Mouse (Mus musculus) forebrain, embryonic 11.5 days (tissue): ENCODE data around the gene Pus1. TPM values are rescaled to one million over a fixed set of nuclear protein-coding genes. Genes with fewer than 3 reads are reported as not detected.

ENCODE experiments used
- ATAC-seq: fragments of 200-750 bp; cut with Nextera tagmentation; replicated peaks from 2 replicates; pipeline ENCODE4 v1.8.0; 2017; ENCODE audit warnings: moderate TSS enrichment; ENCODE audit not compliant: low FRiP score
- DNase-seq: peaks from one replicate; pipeline ENCODE4 v3.0.0-alpha.2; 2017; ENCODE audit warnings: low spot score
- H3K27ac ChIP-seq: fragments of 300-500 bp; sonication (generic); 2 replicates; pipeline ENCODE4 v1.5.1; 2014; ENCODE audit warnings: low read depth, low read length
- H3K27me3 ChIP-seq: fragments of 300-500 bp; sonication (generic); 2 replicates; pipeline ENCODE4 v1.6.1; 2014; ENCODE audit warnings: mild to moderate bottlenecking, low read length, mixed read lengths; ENCODE audit not compliant: control insufficient read depth, insufficient read depth
- H3K36me3 ChIP-seq: fragments of 300-500 bp; sonication (generic); 2 replicates; pipeline ENCODE4 v1.6.1; 2014; ENCODE audit warnings: mild to moderate bottlenecking, low read length, moderate library complexity, mixed read lengths; ENCODE audit not compliant: control insufficient read depth, insufficient read depth
- H3K4me1 ChIP-seq: fragments of 300-500 bp; sonication (generic); replicated peaks from 2 replicates; pipeline ENCODE4 v1.6.1; 2014; ENCODE audit warnings: low read length, mixed read lengths; ENCODE audit not compliant: control insufficient read depth, insufficient read depth
- H3K4me2 ChIP-seq: fragments of 300-500 bp; sonication (generic); 2 replicates; pipeline ENCODE4 v1.6.1; 2014; ENCODE audit warnings: low read depth, mild to moderate bottlenecking, low read length, moderate library complexity, mixed read lengths; ENCODE audit not compliant: severe bottlenecking
- H3K4me3 ChIP-seq: fragments of 300-500 bp; sonication (generic); 2 replicates; pipeline ENCODE4 v1.5.1; 2014; ENCODE audit warnings: low read depth, low read length
- H3K9ac ChIP-seq: fragments of 300-500 bp; sonication (generic); 2 replicates; pipeline ENCODE4 v1.6.1; 2014; ENCODE audit warnings: low read length
- H3K9me3 ChIP-seq: fragments of 300-500 bp; sonication (generic); 2 replicates; pipeline ENCODE4 v1.6.1; 2016; ENCODE audit warnings: low read length, mixed read lengths; ENCODE audit not compliant: control insufficient read depth
- WGBS: fragments of 180-500 bp; shearing (Covaris S2); extraction: QIAGEN DNeasy Blood & Tissue Kit; methylation state at CpG from one replicate; pipeline ENCODE4 v1.1.7; 2014; 5-methylcytosine and 5-hydroxymethylcytosine counted together
- polyA plus RNA-seq: library from polyadenylated mRNA; unstranded; fragments of >200 nt; fragmentation: Nextera tagmentation; extraction: Ambion mirVana; gene quantifications from 2 replicates; pipeline ENCODE4 v1.2.1, GENCODE M21; 2014

Gene Pus1
- polyA plus RNA-seq, 1 experiment from 2014 or later = 23.2 TPM

- Histone ChIP-seq H3K36me3 (peaks cover 10% of the 10 kb centered on the region; the same call in 1 of the 2 replicates), H3K4me1 (no peaks in the 10 kb centered on the region), H3K4me3 (no peak overlapping the region), H3K9ac (no peak overlapping the region), H3K4me2 (no peak overlapping the region), H3K27me3 (no peaks in the 10 kb centered on the region), H3K27ac (no peak overlapping the region), H3K9me3 (no peaks in the 10 kb centered on the region)
- ATAC-seq (no peak), DNase-seq (no peak)
- WGBS = 92% methylated on average over 7 of the region's 7 CpGs
Observed at GRCm38 (mm10) chr5:110739496-110740275, 40.8 kb downstream of the Pus1 start.

GRCm38 (mm10) chr5:110735606-110736005 is 44.9 kb downstream of the Pus1 start:
- Histone ChIP-seq H3K9ac (no peak overlapping the region), H3K4me3 (no peak overlapping the region), H3K36me3 (peaks cover 10% of the 10 kb centered on the region; the same call in 1 of the 2 replicates), H3K27ac (no peak overlapping the region), H3K4me2 (no peak overlapping the region), H3K27me3 (no peaks in the 10 kb centered on the region), H3K9me3 (no peaks in the 10 kb centered on the region), H3K4me1 (no peaks in the 10 kb centered on the region)
- WGBS = 88% methylated on average over 1 of the region's 1 CpGs
- DNase-seq (no peak), ATAC-seq (no peak)

- H3K4me3 ChIP-seq = no peak overlapping the region
- no peak overlapping the region for H3K9ac ChIP-seq
- H3K9me3 ChIP-seq = no peaks in the 10 kb centered on the region
- no peaks in the 10 kb centered on the region for H3K27me3 ChIP-seq
- H3K36me3 ChIP-seq = peaks cover 4% of the 10 kb centered on the region; the same call in 1 of the 2 replicates
- 94% methylated on average over 4 of the region's 4 CpGs for WGBS
- H3K27ac ChIP-seq = no peak overlapping the region
- no peak overlapping the region for H3K4me2 ChIP-seq
- ATAC-seq (no peak), DNase-seq (no peak)
- H3K4me1 ChIP-seq = no peaks in the 10 kb centered on the region
Observed at GRCm38 (mm10) chr5:110733231-110733823, 47.1 kb downstream of the Pus1 start.

- ATAC-seq = no peak
- H3K4me2 ChIP-seq = no peak overlapping the region
- H3K27me3 ChIP-seq = no peaks in the 10 kb centered on the region
- no peak overlapping the region for H3K4me3 ChIP-seq
- H3K9ac ChIP-seq = no peak overlapping the region
- H3K9me3 ChIP-seq = no peaks in the 10 kb centered on the region
- H3K36me3 ChIP-seq = peaks cover 4% of the 10 kb centered on the region; the same call in 1 of the 2 replicates
- H3K4me1 ChIP-seq = no peaks in the 10 kb centered on the region
- no peak for DNase-seq
- 92% methylated on average over 2 of the region's 2 CpGs for WGBS
- no peak overlapping the region for H3K27ac ChIP-seq
Observed at GRCm38 (mm10) chr5:110731227-110731626, 49.2 kb downstream of the Pus1 start.

GRCm38 (mm10) chr5:110727850-110728249 is 52.6 kb downstream of the Pus1 start:
- Histone ChIP-seq H3K4me2 (no peak overlapping the region), H3K27me3 (no peaks in the 10 kb centered on the region), H3K36me3 (peaks cover 6% of the 10 kb centered on the region), H3K9ac (no peak overlapping the region), H3K4me3 (no peak overlapping the region), H3K9me3 (no peaks in the 10 kb centered on the region), H3K27ac (no peak overlapping the region), H3K4me1 (no peaks in the 10 kb centered on the region)
- 95% methylated on average over 1 of the region's 1 CpGs for WGBS
- DNase-seq (no peak), ATAC-seq (no peak)

Other genes with a start within 250 kb of the Pus1 start
- 1.6 and 2.1 TPM in 2 replicates for gene Galnt9, start 236.3 kb downstream of the Pus1 start, polyA plus RNA-seq
- gene Noc4l, start 127.2 kb downstream of the Pus1 start, polyA plus RNA-seq = 68.9 and 78.2 TPM in 2 replicates
- gene Ddx51, start 127.2 kb downstream of the Pus1 start, polyA plus RNA-seq = 41.9 and 43.0 TPM in 2 replicates
- gene Ep400, start 9.9 kb downstream of the Pus1 start, polyA plus RNA-seq = 59.0 and 76.8 TPM in 2 replicates
- 39.4 and 42.8 TPM in 2 replicates for gene Ulk1, start 29.4 kb upstream of the Pus1 start, polyA plus RNA-seq
- gene Hscb, start 59.1 kb upstream of the Pus1 start, polyA plus RNA-seq = 18.6 TPM in 2 replicates
- 38.2 and 45.6 TPM in 2 replicates for gene Chek2, start 59.3 kb upstream of the Pus1 start, polyA plus RNA-seq
- gene Ttc28, start 99.1 kb upstream of the Pus1 start, polyA plus RNA-seq = 17.0 and 19.9 TPM in 2 replicates